Mouse (Mus musculus) limb, embryonic 13.5 days (tissue): ENCODE measurements around the gene Smr3a. TPM values are rescaled to one million over a fixed set of nuclear protein-coding genes. Genes with fewer than 3 reads are reported as not detected.

Source experiments
- ATAC-seq: fragments of 200-750 bp; cut with Nextera tagmentation; 2 replicates; pipeline ENCODE4 v1.8.0; 2017; ENCODE audit warnings: low read depth, moderate number of reproducible peaks, moderate TSS enrichment; ENCODE audit not compliant: low FRiP score
- H3K27ac ChIP-seq: fragments of 300-500 bp; sonication (generic); 2 replicates; pipeline ENCODE4 v1.5.1; 2015; ENCODE audit warnings: inconsistent platforms, mild to moderate bottlenecking, moderate library complexity
- H3K27me3 ChIP-seq: fragments of 300-500 bp; sonication (generic); 2 replicates; pipeline ENCODE4 v1.6.1; 2015; ENCODE audit warnings: mild to moderate bottlenecking, inconsistent platforms
- H3K36me3 ChIP-seq: fragments of 300-500 bp; sonication (generic); 2 replicates; pipeline ENCODE4 v1.6.1; 2015; ENCODE audit warnings: inconsistent platforms, mild to moderate bottlenecking, moderate library complexity
- H3K4me1 ChIP-seq: fragments of 300-500 bp; sonication (generic); 2 replicates; pipeline ENCODE4 v1.6.1; 2015; ENCODE audit warnings: inconsistent platforms
- H3K4me2 ChIP-seq: fragments of 300-500 bp; sonication (generic); replicated peaks from 2 replicates; pipeline ENCODE4 v1.6.1; 2015; ENCODE audit warnings: inconsistent platforms, mild to moderate bottlenecking, moderate library complexity
- H3K4me3 ChIP-seq: fragments of 300-500 bp; sonication (generic); 2 replicates; pipeline ENCODE4 v1.5.1; 2015; ENCODE audit warnings: moderate library complexity, mild to moderate bottlenecking, inconsistent platforms
- H3K9ac ChIP-seq: fragments of 300-500 bp; sonication (generic); 2 replicates; pipeline ENCODE4 v1.6.1; 2015; ENCODE audit warnings: mild to moderate bottlenecking, inconsistent platforms
- H3K9me3 ChIP-seq: fragments of 300-500 bp; sonication (generic); 2 replicates; pipeline ENCODE4 v1.6.1; 2016; ENCODE audit warnings: inconsistent platforms
- whole genome bisulfite sequencing: fragments of 180-500 bp; shearing (Covaris S2); methylation state at CpG from one replicate; pipeline ENCODE4 v1.1.7; 2015; 5-methylcytosine and 5-hydroxymethylcytosine counted together
- polyA plus RNA-seq: library from polyadenylated mRNA; unstranded; fragments of >200 nt; fragmentation: Nextera tagmentation; extraction: Ambion mirVana; gene quantifications from 2 replicates; pipeline ENCODE4 v1.2.1, GENCODE M21; 2015

Smr3a gene
- not detected in 2 replicates for polyA plus RNA-seq

DNA sequence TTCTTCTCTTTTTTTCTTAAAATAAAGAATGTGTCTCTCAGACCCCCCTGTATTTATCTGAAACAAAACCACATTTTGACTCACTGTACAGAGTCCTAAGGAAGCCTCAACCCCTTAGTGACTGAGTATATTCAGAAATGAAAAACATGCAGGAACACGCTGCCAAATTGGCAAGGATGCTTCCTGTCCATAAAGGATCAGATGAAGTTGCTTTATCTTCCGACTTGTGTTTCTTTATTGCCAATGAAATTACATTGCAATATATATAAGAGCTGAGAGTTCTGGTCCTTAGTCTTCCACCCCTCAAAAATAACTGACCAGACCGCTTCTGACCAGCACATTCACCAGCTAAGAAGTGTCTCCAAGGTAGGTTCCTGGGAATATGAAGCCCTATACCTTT, at the start of gene Smr3a:
Gene Smr3a, plus strand, starts transcription at position 301 of the 400 bp plus-strand sequence.
- Histone ChIP-seq H3K4me3 (no peak within 1 kb of the TSS), H3K27me3 (no peaks in the 10 kb centered on the region), H3K4me1 (no peaks in the 10 kb centered on the region), H3K36me3 (no peaks in the 10 kb centered on the region), H3K27ac (no peak within 1 kb of the TSS), H3K9ac (no peak within 1 kb of the TSS), H3K4me2 (no peak within 1 kb of the TSS), H3K9me3 (no peaks in the 10 kb centered on the region)
- 73% methylated on average over 3 of the region's 3 CpGs for WGBS
- ATAC-seq = no peak

DNA sequence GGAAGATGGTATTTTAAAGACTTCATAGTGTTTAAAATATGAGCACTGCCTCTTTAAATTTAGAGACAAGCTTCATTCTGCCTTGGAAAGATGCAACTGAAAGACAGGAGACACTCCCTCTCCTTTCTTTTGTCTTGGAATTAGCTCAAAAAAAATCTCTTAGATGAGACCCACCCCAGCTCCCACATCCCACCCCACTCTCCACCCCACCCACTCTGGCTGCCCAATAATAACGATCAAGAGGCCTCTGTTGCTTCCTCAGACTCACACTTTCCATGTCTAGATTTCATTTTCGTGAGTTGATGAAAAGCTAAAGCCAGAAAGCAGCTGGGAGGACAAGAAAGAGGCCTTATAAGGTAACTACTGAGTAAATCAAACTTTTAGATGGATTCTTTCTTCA, 33.1 kb upstream of the Smr3a start, which contains the start of the genes 2310003L06Rik and Gm28434:
Gene 2310003L06Rik, plus strand, starts transcription at position 259 of the 400 bp plus-strand sequence.
Gene Gm28434, plus strand, starts transcription at position 317 of the 400 bp plus-strand sequence.
- Histone ChIP-seq H3K36me3 (no peaks in the 10 kb centered on the region), H3K9me3 (no peaks in the 10 kb centered on the region), H3K27me3 (no peaks in the 10 kb centered on the region), H3K4me2 (no peak within 1 kb of the TSS), H3K9ac (no peak within 1 kb of the TSS), H3K27ac (no peak within 1 kb of the TSS), H3K4me3 (no peak within 1 kb of the TSS), H3K4me1 (no peaks in the 10 kb centered on the region)
- ATAC-seq = no peak
- WGBS = 59% methylated on average over 2 of the region's 2 CpGs

DNA sequence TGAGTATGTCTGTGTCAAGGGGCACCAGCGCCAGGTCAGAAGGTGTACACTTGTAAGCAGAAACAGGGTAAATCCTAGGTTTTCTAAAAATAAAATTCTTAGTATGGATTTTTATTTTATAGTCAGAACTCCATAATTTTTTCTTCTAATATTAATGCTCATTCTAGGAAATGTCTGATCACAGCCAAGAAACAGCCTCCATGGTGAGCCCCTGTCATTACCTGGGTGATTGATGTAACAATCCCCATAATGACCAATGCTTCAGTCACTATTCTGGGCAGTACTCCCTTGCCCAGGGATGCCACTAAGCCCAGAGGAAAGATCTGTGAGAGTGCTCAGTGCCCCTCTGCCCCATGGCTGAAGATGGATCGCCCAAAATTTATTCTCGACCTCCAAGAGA, 23.2 kb upstream of the Smr3a start, which contains the start of gene Cabs1:
Gene Cabs1, plus strand, starts transcription at position 301 of the 400 bp plus-strand sequence.
- no peak for ATAC-seq
- Histone ChIP-seq H3K36me3 (no peaks in the 10 kb centered on the region), H3K4me1 (no peaks in the 10 kb centered on the region), H3K9me3 (no peaks in the 10 kb centered on the region), H3K27me3 (no peaks in the 10 kb centered on the region), H3K27ac (no peak within 1 kb of the TSS), H3K4me3 (no peak within 1 kb of the TSS), H3K9ac (no peak within 1 kb of the TSS), H3K4me2 (no peak within 1 kb of the TSS)
- 87% methylated on average over 3 of the region's 3 CpGs for WGBS

DNA sequence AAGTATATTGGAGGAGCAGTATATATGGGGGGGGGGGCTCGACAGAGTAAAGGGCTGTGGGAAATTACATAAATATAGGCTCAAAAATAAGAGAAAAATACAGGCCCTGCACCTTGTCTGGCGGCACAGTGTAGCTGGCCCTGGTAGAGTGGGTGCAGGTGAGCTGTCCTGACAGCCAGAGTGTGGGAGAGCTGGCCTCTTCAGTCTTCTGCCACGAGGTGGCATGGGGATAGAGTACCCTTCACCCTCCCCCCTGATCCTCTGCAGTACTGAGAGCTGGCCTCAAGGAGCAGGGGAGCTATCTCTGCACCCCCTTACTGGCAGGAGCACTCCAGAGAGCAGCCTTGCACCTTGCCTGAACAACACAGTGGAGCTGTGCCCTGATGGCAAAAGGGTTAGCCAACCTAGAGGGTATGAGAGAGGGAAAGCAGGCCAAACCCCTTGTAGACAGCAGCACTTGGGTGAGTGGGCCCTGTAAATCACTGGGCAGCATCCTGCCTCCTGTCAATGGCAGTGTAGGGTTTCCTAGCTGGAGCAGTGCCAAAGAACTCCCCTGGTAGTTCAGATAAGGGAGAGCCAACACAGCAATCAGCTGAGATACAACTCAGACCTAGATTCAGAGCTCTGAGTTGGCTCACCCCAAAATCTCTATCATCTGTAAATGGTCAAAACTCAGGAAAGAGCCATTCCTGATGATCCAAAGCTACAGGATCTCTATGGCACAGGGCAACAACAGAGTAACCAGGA, 19.7 kb upstream of the Smr3a start:
- no peaks in the 10 kb centered on the region for H3K36me3 ChIP-seq
- H3K4me2 ChIP-seq = no peak overlapping the region
- H3K27me3 ChIP-seq = no peaks in the 10 kb centered on the region
- no peak overlapping the region for H3K4me3 ChIP-seq
- no peak overlapping the region for H3K9ac ChIP-seq
- WGBS = 59% methylated on average over 3 of the region's 3 CpGs
- H3K4me1 ChIP-seq = no peaks in the 10 kb centered on the region
- no peaks in the 10 kb centered on the region for H3K9me3 ChIP-seq
- ATAC-seq = 0 out of 2 replicates have a peak, but pooled peaks have one; percentile 44
- no peak overlapping the region for H3K27ac ChIP-seq

DNA sequence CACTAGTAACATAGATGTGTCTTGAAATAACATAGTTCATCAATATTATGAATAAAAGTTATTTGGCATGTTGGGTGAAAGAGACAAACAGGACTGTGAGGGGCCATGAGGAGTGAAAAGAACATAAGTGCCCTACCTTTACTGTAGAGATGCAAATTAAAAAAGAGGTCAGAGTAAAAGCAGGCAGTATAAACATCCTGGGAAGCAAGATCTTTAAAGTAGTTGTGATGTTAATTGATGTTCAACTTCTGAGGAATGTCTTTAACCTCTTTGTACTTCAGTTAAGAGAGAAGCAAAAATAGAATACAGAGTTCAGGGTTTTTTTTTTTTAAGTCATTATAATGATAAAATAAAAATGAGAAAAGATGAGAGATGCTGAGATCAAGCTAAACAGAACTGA, 2.9 kb downstream of the Smr3a start:
- no peak overlapping the region for H3K4me2 ChIP-seq
- H3K4me1 ChIP-seq = no peaks in the 10 kb centered on the region
- no peaks in the 10 kb centered on the region for H3K36me3 ChIP-seq
- no peak overlapping the region for H3K9ac ChIP-seq
- no peaks in the 10 kb centered on the region for H3K27me3 ChIP-seq
- H3K4me3 ChIP-seq = no peak overlapping the region
- no peak for ATAC-seq
- no peaks in the 10 kb centered on the region for H3K9me3 ChIP-seq
- H3K27ac ChIP-seq = no peak overlapping the region

Other genes starting within 250 kb of the Smr3a start
- not detected in 2 replicates for gene Csn1s2a, start 228.0 kb upstream of the Smr3a start, polyA plus RNA-seq
- not detected in 2 replicates for gene Csn1s2b, start 194.5 kb upstream of the Smr3a start, polyA plus RNA-seq
- not detected in 2 replicates for gene Prr27, start 176.9 kb upstream of the Smr3a start, polyA plus RNA-seq
- gene Odam, start 117.5 kb upstream of the Smr3a start, polyA plus RNA-seq = not detected in 2 replicates
- 0.14 and 0.38 TPM in 2 replicates for gene Csn3, start 77.0 kb upstream of the Smr3a start, polyA plus RNA-seq
- not detected in 2 replicates for gene 2310003L06Rik, start 33.1 kb upstream of the Smr3a start, polyA plus RNA-seq
- not detected in 2 replicates for gene Gm28434, start 33.0 kb upstream of the Smr3a start, polyA plus RNA-seq
- not detected in 2 replicates for gene Cabs1, start 23.1 kb upstream of the Smr3a start, polyA plus RNA-seq
- gene Smr2, start 84.0 kb downstream of the Smr3a start, polyA plus RNA-seq = not detected in 2 replicates
- gene Gm11116, start 109.0 kb downstream of the Smr3a start, polyA plus RNA-seq = not detected in 2 replicates
- not detected in 2 replicates for gene Gm11115, start 151.6 kb downstream of the Smr3a start, polyA plus RNA-seq